21 mouse cellular contexts compared by ENCODE assay signal in genomic region chr12:11803162-11803561, GRCm38 (mm10).
DNase-seq lines count a peak whose midpoint lies in the region; ATAC-seq lines count a peak whose summit lies in the region.
"Had no signal": no experiment of that assay in that cellular context is flagged by ENCODE, and none has a peak within 500 bp of the region (broad histone marks: within the 10 kb centered on the region; RNA-seq: fewer than 3 reads in every experiment).

No protein-coding gene starts in this region.

- DNase-seq in frontal cortex, postnatal 25 days (ENCODE audit: low spot score in 2 of 2), result no peak
- DNase-seq in right cerebral cortex, adult 18-20 months, result peak; percentile 32
- no peak for DNase-seq in right cerebral cortex, postnatal 25 days
- DNase-seq in layer of hippocampus, postnatal 25 days (ENCODE audit: extremely low spot score in 1 of 2, low spot score in 1 of 2), result peak; percentile 11 to 41
- no peak for DNase-seq in cerebellum, adult 8-10 months
- DNase-seq: adrenal gland, adult 8-10 months; cerebellum, adult 11 months; cerebellum, adult 9-11 months; forebrain, postnatal 0 days; gastrocnemius, postnatal 25 days; heart, adult 11 months; kidney, adult 2 months; kidney, postnatal 4 days; lung, postnatal 36 days; thymus, adult 18-20 months; thymus, postnatal 25 days had no signal

- ATAC-seq in frontal cortex, adult (ENCODE audit: low TSS enrichment), result 0 out of 2 replicates have a peak, but pooled peaks have one; percentile 65
- ATAC-seq in monocyte, adult 5-6 weeks (replicated peaks; ENCODE audit: insufficient number of reproducible peaks, low FRiP score, low TSS enrichment, poor library complexity, severe bottlenecking), result no peak
- ATAC-seq: forebrain, postnatal 0 days; hindbrain, postnatal 0 days; intestine, embryonic 15.5 days; midbrain, embryonic 16.5 days had no signal

Comparison
In these comparisons a context has a peak if more than half of its experiments do, and no peak if none do; other contexts are left out.
1. DNase-seq: peak in right cerebral cortex, adult 18-20 months (single experiment) and layer of hippocampus, postnatal 25 days (2 of 2); none in frontal cortex, postnatal 25 days (0 of 2), right cerebral cortex, postnatal 25 days (single experiment) and cerebellum, adult 8-10 months (single experiment).